Mouse (Mus musculus) bone marrow, adult 2 months (tissue): Measurements from ENCODE around the gene Uba52. TPM values are rescaled to one million over a fixed set of nuclear protein-coding genes. Genes with fewer than 3 reads are reported as not detected.
A peak's percentile ranks its signal among the peaks of the same experiment; 100 is the strongest.

Experiments
- H3K27ac ChIP-seq: fragments of 200-500 bp; 2 replicates; pipeline ENCODE4 v1.5.1; 2012; ENCODE audit warnings: low read depth, mild to moderate bottlenecking, control low read depth, inconsistent platforms, low read length; ENCODE audit not compliant: control insufficient read depth, poor library complexity, insufficient read depth
- H3K4me1 ChIP-seq: fragments of 200-500 bp; 2 replicates; pipeline ENCODE4 v1.6.1; 2011; ENCODE audit warnings: low read length; ENCODE audit not compliant: control insufficient read depth, insufficient read depth
- H3K4me3 ChIP-seq: fragments of 200-500 bp; replicated peaks from 2 replicates; pipeline ENCODE3; 2011; ENCODE audit warnings: mild to moderate bottlenecking, low read depth, low read length, control low read depth; ENCODE audit not compliant: control insufficient read depth
- CTCF ChIP-seq: fragments of 200-500 bp; IDR thresholded peaks from 2 replicates; pipeline ENCODE4 v1.5.1; 2011; ENCODE audit warnings: low read length, control low read depth; ENCODE audit not compliant: control insufficient read depth, insufficient read depth
- POLR2A ChIP-seq: fragments of 200-500 bp; IDR thresholded peaks from 2 replicates; pipeline ENCODE4 v1.6.1; 2011; ENCODE audit warnings: low read depth, mild to moderate bottlenecking, control low read depth, low read length, borderline replicate concordance; ENCODE audit not compliant: control insufficient read depth
- WGBS: fragments of 180-500 bp; shearing (Covaris S2); methylation state at CpG from one replicate; pipeline ENCODE4 v1.1.7; 2018; 5-methylcytosine and 5-hydroxymethylcytosine counted together
- polyA plus RNA-seq: library from polyadenylated mRNA; stranded (reverse); fragments of >200 nt; gene quantifications from 2 replicates; pipeline ENCODE4 v1.2.4, GENCODE M21; 2011; ENCODE audit warnings: low replicate concordance; ENCODE audit not compliant: missing spikeins, insufficient read depth, insufficient read length

Uba52 gene
- 961 and 1,100 TPM in 2 replicates for polyA plus RNA-seq

DNA sequence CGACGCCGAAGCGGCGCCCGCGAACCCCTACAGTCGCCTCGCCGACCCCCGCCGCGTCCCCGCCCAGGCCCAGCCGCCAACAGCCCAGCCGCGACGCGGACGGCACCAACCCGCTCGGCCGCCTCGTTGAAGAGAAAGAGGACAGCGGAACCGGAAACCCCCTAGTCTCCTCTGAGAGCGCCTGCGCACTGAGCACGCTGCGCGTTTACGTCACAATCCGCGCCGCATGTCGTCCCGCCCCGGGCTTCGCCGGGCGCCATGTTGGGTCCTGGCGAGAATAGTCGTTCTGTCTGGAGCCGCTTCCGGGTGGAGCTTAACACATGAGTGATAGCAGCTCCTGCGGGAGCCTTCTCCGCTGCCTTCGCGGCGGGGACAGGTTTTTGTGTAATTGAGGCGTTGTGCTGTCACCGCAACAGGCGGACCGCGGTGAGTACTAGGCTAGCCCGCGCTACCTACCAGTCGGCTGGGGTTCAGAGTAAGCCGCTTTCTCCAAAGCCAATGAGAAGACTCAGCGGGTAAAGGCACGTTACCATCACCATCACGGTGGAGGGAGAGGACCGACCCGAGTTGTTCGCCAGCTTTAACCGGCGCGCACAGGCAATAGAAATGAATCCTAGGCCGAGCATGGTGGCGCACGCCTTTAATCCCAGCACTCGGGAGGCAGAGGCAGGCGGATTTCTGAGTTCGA lies at the start of gene Uba52:
Uba52 (minus strand) TSS at position 574 of the 688 bp plus-strand sequence.
- Histone ChIP-seq H3K27ac (peak within 1 kb of the TSS; percentile 87), H3K4me1 (peaks cover 9% of the 10 kb centered on the region)
- WGBS = under 1% methylated on average over 74 of the region's 74 CpGs

GRCm38 (mm10) chr8:70560096-70560495 lies 49.5 kb upstream of the Uba52 start:
- Histone ChIP-seq H3K4me3 (no peak overlapping the region), H3K27ac (no peak overlapping the region), H3K4me1 (peaks cover 23% of the 10 kb centered on the region)
- 16% methylated on average over 2 of the region's 2 CpGs for WGBS
- TF ChIP-seq POLR2A = no peak
- TF ChIP-seq CTCF = peak; percentile 61

More for the DNA sequence above, at the start of gene Uba52:
- TF ChIP-seq CTCF (no peak), POLR2A (peak; percentile 76; the same call in 1 of the 2 replicates)
- peak within 1 kb of the TSS; percentile 72 for H3K4me3 ChIP-seq

GRCm38 (mm10) chr8:70558983-70559382 lies 48.4 kb upstream of the Uba52 start:
- H3K4me1 ChIP-seq = peaks cover 20% of the 10 kb centered on the region
- TF ChIP-seq CTCF (no peak), POLR2A (no peak)
- no peak overlapping the region for H3K27ac ChIP-seq
- WGBS = 57% methylated on average over 3 of the region's 3 CpGs
- no peak overlapping the region for H3K4me3 ChIP-seq

GRCm38 (mm10) chr8:70558334-70558733 lies 47.7 kb upstream of the Uba52 start:
- Histone ChIP-seq H3K4me3 (no peak overlapping the region), H3K27ac (no peak overlapping the region), H3K4me1 (peaks cover 20% of the 10 kb centered on the region)
- TF ChIP-seq CTCF (peak; percentile 30; the same call in 1 of the 2 replicates), POLR2A (no peak)
- WGBS = 5% methylated on average over 4 of the region's 4 CpGs

- H3K4me1 ChIP-seq = peaks cover 13% of the 10 kb centered on the region
- no peak overlapping the region for H3K4me3 ChIP-seq
- WGBS = 47% methylated on average over 4 of the region's 4 CpGs
- H3K27ac ChIP-seq = no peak overlapping the region
- TF ChIP-seq CTCF (no peak), POLR2A (no peak)
Observed at GRCm38 (mm10) chr8:70555079-70555747, 44.6 kb upstream of the Uba52 start.

DNA sequence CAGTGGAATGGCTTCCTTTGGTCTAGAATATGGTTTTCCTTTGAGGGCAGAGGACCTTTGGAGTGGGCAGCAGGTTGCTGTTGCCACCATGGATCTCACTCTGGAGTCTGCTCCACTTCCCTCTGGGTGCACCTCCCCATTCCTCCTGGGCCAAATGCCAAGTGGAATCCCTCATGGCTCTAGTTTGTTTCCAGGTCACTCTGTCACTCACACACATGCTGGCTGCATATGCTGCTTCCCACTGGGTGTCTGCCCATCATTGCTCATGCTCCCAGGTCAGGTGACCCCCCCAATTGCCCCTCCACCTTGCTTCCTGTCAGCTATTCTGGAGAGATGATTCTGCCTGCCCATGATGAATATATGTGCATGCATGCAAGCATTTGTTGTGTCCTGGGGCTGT lies 43.1 kb upstream of the Uba52 start:
- Histone ChIP-seq H3K27ac (no peak overlapping the region), H3K4me1 (peaks cover 12% of the 10 kb centered on the region), H3K4me3 (no peak overlapping the region)
- TF ChIP-seq POLR2A (no peak), CTCF (no peak)

- 52% methylated on average over 1 of the region's 1 CpGs for WGBS
- Histone ChIP-seq H3K27ac (no peak overlapping the region), H3K4me3 (no peak overlapping the region), H3K4me1 (peaks cover 10% of the 10 kb centered on the region; the same call in 1 of the 2 replicates)
- TF ChIP-seq POLR2A (no peak), CTCF (no peak)
Observed at GRCm38 (mm10) chr8:70552836-70553235, 42.2 kb upstream of the Uba52 start.

DNA sequence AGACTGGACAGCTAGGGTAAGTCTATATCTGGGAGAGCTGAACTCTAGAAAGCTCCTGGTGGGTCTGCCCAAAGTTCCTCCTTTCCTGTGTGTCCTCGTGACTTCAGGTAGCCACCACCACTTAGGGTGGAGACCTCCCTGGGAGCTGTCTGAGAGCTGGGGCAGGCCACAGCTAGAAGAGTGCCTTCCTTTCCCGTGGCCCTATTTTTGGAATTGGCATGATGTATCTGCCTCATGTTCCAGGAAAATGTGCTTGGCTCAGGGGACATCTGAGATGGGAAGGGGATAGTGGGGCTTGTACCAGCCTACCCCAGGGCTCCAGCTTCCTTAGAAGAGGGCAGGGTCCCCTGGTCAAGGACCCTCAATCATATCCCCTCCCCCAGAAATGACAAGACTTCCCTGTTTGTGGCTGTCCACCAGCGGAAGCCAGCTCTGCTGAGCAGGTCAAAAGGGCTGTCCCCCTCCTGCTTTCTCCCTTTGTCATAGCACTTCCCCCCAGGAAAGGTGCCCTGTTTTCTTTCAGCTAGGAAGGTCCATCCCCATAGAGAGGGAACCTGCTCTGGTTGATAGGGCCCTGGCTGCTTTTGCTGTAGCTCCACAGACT lies 41.1 kb upstream of the Uba52 start:
- no peak overlapping the region for H3K4me3 ChIP-seq
- no peak for TF ChIP-seq POLR2A
- no peak for TF ChIP-seq CTCF
- H3K4me1 ChIP-seq = peaks cover 10% of the 10 kb centered on the region; the same call in 1 of the 2 replicates
- WGBS = 24% methylated on average over 3 of the region's 3 CpGs
- no peak overlapping the region for H3K27ac ChIP-seq
